Mouse (Mus musculus) embryonic facial prominence, embryonic 10.5 days (tissue): Measurements from ENCODE around the gene Anapc7. TPM values are rescaled to one million over a fixed set of nuclear protein-coding genes. Genes with fewer than 3 reads are reported as not detected.
"Not testable (repeated sequence)": the region's sequence is repeated elsewhere in the genome, so short reads cannot be mapped to it uniquely, and the experiment has no call there.

Source experiments
- DNase-seq: peaks from one replicate; pipeline ENCODE4 v3.0.0-alpha.2; 2017; ENCODE audit warnings: low spot score
- H3K27ac ChIP-seq: fragments of 300-500 bp; sonication (generic); replicated peaks from 2 replicates; pipeline ENCODE4 v1.5.1; 2016; ENCODE audit warnings: mild to moderate bottlenecking
- H3K27me3 ChIP-seq: fragments of 300-500 bp; sonication (generic); replicated peaks from 2 replicates; pipeline ENCODE4 v1.6.1; 2016; ENCODE audit warnings: low read depth, mild to moderate bottlenecking; ENCODE audit not compliant: poor library complexity, severe bottlenecking
- H3K36me3 ChIP-seq: fragments of 300-500 bp; sonication (generic); replicated peaks from 2 replicates; pipeline ENCODE4 v1.6.1; 2016; ENCODE audit warnings: mild to moderate bottlenecking, moderate library complexity
- H3K4me1 ChIP-seq: fragments of 300-500 bp; sonication (generic); 2 replicates; pipeline ENCODE4 v1.6.1; 2016
- H3K4me3 ChIP-seq: fragments of 300-500 bp; sonication (generic); 2 replicates; pipeline ENCODE4 v1.5.1; 2016; ENCODE audit warnings: mild to moderate bottlenecking, moderate library complexity
- H3K9me3 ChIP-seq: fragments of 300-500 bp; sonication (generic); 2 replicates; pipeline ENCODE4 v1.6.1; 2016; ENCODE audit warnings: mild to moderate bottlenecking
- WGBS: fragments of 180-500 bp; shearing (Covaris S2); methylation state at CpG from one replicate; pipeline ENCODE4 v1.1.7; 2016; 5-methylcytosine and 5-hydroxymethylcytosine counted together
- polyA plus RNA-seq: library from polyadenylated mRNA; unstranded; fragments of >200 nt; fragmentation: Nextera tagmentation; extraction: Ambion mirVana; gene quantifications from 2 replicates; pipeline ENCODE4 v1.2.1, GENCODE M21; 2016

Gene Anapc7
- polyA plus RNA-seq, 1 experiment from 2014 or later = 63.2 TPM

DNA sequence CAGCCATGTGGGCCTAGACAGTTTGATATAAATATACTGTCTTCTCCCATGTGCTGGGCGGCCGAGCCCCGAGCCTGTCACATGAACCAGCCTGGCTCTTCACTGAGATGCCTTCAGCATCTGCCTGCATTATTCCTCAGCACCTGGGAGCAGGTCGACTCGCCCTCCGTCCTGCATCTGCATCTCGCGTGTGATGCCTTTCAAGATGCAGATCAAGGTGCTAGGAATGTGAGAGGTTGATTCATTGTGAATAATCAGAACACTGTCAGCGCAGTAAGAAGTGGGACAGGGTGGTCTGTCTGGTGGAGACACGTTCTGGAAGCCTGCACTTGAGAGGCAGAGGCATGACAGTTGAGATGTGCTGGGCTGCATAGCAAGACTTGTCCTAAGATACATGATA lies 23.0 kb downstream of the Anapc7 start:
- Histone ChIP-seq H3K27ac (no peak overlapping the region), H3K4me1 (no peaks in the 10 kb centered on the region), H3K4me3 (no peak overlapping the region), H3K27me3 (no peaks in the 10 kb centered on the region), H3K36me3 (peaks cover 97% of the 10 kb centered on the region), H3K9me3 (no peaks in the 10 kb centered on the region)
- no peak for DNase-seq
- WGBS = 94% methylated on average over 10 of the region's 10 CpGs

DNA sequence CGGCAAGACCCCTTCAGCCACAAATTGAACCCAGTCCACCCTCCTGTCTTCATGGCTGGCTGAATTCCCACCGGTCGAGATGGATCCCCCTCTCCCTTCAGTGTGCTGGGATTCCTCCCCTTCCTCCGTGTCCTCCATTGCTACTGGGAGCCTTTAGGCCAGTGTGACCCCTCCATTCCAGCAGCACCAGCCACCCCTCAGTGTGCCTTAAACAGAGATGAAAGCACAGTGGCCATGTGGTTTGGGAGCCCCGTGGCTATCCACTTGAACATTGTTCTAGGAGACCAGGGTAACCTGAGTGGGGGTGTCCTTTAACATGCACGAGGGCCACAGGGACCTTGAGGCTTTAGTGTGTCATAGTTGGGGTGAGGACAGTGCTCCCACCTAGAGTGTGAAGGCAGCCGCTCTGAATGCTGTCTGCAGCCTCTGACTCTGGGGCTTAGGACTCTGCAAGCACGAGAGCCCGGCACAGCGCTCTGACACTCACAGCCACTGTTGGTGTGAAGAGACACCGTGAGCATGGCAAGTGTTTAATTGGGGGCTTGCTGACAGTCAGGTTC lies 23.6 kb downstream of the Anapc7 start:
- Histone ChIP-seq H3K9me3 (no peaks in the 10 kb centered on the region), H3K27me3 (no peaks in the 10 kb centered on the region), H3K4me3 (no peak overlapping the region), H3K36me3 (peaks cover 95% of the 10 kb centered on the region), H3K4me1 (peaks cover 4% of the 10 kb centered on the region), H3K27ac (no peak overlapping the region)
- DNase-seq = no peak
- WGBS = 89% methylated on average over 11 of the region's 11 CpGs

DNA sequence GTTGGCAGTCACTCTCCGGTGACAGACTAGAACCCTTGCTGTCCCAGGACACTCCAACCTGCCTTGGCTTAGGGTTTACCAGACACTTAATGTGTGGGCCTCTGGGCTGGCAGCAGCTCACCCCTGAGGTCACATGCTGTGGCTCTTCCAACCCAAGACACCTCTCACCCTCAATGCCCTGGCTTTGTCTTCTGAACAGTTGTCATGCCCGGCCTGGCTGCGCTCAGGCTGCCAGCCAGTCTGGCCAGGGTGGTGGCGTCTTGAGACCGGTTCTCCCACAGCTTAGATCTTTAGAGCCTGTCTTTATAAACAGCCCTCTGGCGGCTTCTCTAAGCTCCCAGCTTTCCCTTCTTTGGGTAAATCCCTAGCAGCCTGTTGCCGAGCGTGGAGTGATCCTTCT lies 26.4 kb downstream of the Anapc7 start:
- peaks cover 4% of the 10 kb centered on the region for H3K4me1 ChIP-seq
- H3K4me3 ChIP-seq = no peak overlapping the region
- no peak for DNase-seq
- no peak overlapping the region for H3K27ac ChIP-seq
- WGBS = 89% methylated on average over 8 of the region's 8 CpGs
- peaks cover 87% of the 10 kb centered on the region for H3K36me3 ChIP-seq
- H3K27me3 ChIP-seq = no peaks in the 10 kb centered on the region
- H3K9me3 ChIP-seq = no peaks in the 10 kb centered on the region

- peaks cover 4% of the 10 kb centered on the region for H3K4me1 ChIP-seq
- no peak overlapping the region for H3K27ac ChIP-seq
- no peaks in the 10 kb centered on the region for H3K27me3 ChIP-seq
- DNase-seq = no peak
- peaks cover 87% of the 10 kb centered on the region for H3K36me3 ChIP-seq
- 81% methylated on average over 5 of the region's 5 CpGs for WGBS
- H3K4me3 ChIP-seq = no peak overlapping the region
- no peaks in the 10 kb centered on the region for H3K9me3 ChIP-seq
Observed at GRCm38 (mm10) chr5:122448869-122449268, 27.4 kb downstream of the Anapc7 start.

GRCm38 (mm10) chr5:122449946-122450345 lies 28.5 kb downstream of the Anapc7 start:
- Histone ChIP-seq H3K4me1 (peaks cover 4% of the 10 kb centered on the region), H3K4me3 (no peak overlapping the region), H3K36me3 (peaks cover 87% of the 10 kb centered on the region), H3K9me3 (no peaks in the 10 kb centered on the region), H3K27ac (no peak overlapping the region), H3K27me3 (no peaks in the 10 kb centered on the region)
- WGBS = 62% methylated on average over 7 of the region's 7 CpGs
- DNase-seq = no peak

- Histone ChIP-seq H3K27ac (no peak overlapping the region), H3K27me3 (no peaks in the 10 kb centered on the region), H3K4me1 (peaks cover 4% of the 10 kb centered on the region), H3K36me3 (peaks cover 87% of the 10 kb centered on the region), H3K9me3 (no peaks in the 10 kb centered on the region), H3K4me3 (no peak overlapping the region)
- WGBS = 82% methylated on average over 5 of the region's 5 CpGs
- no peak for DNase-seq
Observed at GRCm38 (mm10) chr5:122450913-122451317, 29.4 kb downstream of the Anapc7 start.

- Histone ChIP-seq H3K27me3 (no peaks in the 10 kb centered on the region), H3K4me1 (peaks cover 4% of the 10 kb centered on the region), H3K9me3 (no peaks in the 10 kb centered on the region), H3K27ac (no peak overlapping the region), H3K4me3 (no peak overlapping the region), H3K36me3 (peaks cover 87% of the 10 kb centered on the region)
- no peak for DNase-seq
- 91% methylated on average over 5 of the region's 5 CpGs for WGBS
Observed at GRCm38 (mm10) chr5:122451324-122451723, 29.8 kb downstream of the Anapc7 start.

DNA sequence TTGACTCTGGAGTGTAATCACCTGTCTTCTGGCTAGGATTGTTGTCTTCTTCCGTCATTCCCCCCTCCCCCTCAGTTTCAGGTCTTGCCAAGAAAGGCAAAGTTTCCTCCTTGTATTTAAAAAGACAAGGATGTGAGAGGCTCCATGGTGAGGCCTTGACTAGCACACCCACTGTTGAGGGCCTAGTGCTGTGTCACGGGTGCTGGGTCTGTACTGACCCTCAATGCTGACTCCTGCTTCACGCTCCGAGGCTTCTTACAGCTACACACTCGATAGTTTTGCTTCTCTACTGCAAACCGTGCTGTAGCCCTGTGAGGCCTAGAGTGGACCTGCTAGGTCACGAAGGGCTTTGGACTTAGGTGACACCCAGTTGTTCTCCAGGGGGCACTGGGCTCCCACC lies 30.7 kb downstream of the Anapc7 start:
- peaks cover 4% of the 10 kb centered on the region for H3K4me1 ChIP-seq
- no peak for DNase-seq
- no peaks in the 10 kb centered on the region for H3K9me3 ChIP-seq
- H3K4me3 ChIP-seq = no peak overlapping the region
- H3K27ac ChIP-seq = no peak overlapping the region
- H3K36me3 ChIP-seq = peaks cover 87% of the 10 kb centered on the region
- no peaks in the 10 kb centered on the region for H3K27me3 ChIP-seq
- WGBS = 85% methylated on average over 7 of the region's 7 CpGs

- Histone ChIP-seq H3K4me3 (no peak overlapping the region), H3K36me3 (peaks cover 88% of the 10 kb centered on the region), H3K27me3 (no peaks in the 10 kb centered on the region), H3K27ac (no peak overlapping the region), H3K4me1 (peaks cover 4% of the 10 kb centered on the region), H3K9me3 (no peaks in the 10 kb centered on the region)
- 83% methylated on average over 6 of the region's 6 CpGs for WGBS
- DNase-seq = no peak
Observed at GRCm38 (mm10) chr5:122453188-122453587, 31.7 kb downstream of the Anapc7 start.

DNA sequence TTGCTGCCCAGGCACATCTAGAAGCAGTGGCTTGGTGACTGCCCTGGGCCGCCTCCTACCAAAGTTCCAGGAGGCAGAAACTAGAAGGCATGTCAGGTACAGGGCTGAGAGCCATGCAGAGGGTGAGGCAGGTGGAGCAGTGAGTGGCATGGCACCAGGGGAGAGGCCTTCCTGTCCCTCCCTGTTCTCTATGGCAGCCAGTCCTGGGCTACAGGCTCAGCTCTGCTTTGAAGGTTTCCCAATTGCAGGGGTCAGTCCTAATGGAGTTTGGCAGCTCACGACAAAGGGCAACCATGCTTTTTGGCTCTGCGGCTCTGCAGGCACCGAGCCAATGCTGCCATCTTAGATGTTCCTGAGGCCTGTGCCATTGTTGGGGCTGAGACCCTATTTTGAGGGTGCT lies 32.9 kb downstream of the Anapc7 start:
- Histone ChIP-seq H3K36me3 (peaks cover 90% of the 10 kb centered on the region), H3K4me1 (peaks cover 4% of the 10 kb centered on the region), H3K4me3 (no peak overlapping the region), H3K27ac (no peak overlapping the region), H3K9me3 (no peaks in the 10 kb centered on the region), H3K27me3 (no peaks in the 10 kb centered on the region)
- no peak for DNase-seq
- whole genome bisulfite sequencing = 89% methylated on average over 4 of the region's 4 CpGs

- DNase-seq = no peak
- WGBS = 93% methylated on average over 3 of the region's 3 CpGs
- H3K36me3 ChIP-seq = peaks cover 90% of the 10 kb centered on the region
- no peak overlapping the region for H3K4me3 ChIP-seq
- no peak overlapping the region for H3K27ac ChIP-seq
- H3K9me3 ChIP-seq = no peaks in the 10 kb centered on the region
- H3K4me1 ChIP-seq = peaks cover 2% of the 10 kb centered on the region
- no peaks in the 10 kb centered on the region for H3K27me3 ChIP-seq
Observed at GRCm38 (mm10) chr5:122454883-122455282, 33.4 kb downstream of the Anapc7 start.

DNA sequence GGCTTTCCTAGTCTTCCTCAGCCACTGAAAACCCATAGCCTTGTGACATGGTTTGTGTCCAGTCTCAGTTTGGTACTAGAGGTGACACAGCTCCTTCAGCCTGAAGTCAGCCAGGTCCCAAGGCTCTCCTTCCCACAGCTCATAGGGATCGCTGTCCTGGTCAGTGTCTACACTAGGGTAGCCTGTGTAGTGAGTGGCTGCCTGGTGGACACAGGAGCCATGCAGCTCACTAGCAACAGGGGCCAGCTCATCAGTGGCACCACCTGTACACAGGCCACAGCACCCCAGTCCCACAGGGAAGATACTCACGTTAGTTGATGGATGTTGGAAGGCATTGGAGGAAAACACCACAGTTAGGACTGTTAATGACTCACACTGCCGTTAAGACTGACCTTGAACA lies 34.1 kb downstream of the Anapc7 start:
- 89% methylated on average over 3 of the region's 3 CpGs for WGBS
- no peak overlapping the region for H3K27ac ChIP-seq

DNA sequence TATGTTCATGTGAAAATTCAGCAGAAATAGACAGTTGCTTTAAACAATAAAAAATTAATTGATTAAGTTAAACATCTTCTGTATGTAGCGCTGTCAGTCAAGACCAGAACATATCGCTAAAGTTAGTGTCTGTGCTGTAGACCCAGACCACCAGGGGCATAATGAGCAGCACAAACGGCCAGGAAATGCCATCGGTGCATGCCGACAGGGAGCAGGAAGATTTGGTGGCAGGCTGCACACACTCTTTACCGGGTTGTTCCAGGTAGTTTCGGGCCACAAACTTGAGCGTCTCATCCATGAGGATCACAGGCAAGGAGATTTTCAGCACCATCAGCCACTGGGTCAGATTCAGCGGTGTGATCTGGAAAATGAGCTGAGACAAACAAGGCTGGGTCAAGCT lies 35.6 kb downstream of the Anapc7 start:
- not testable (repeated sequence) for H3K27ac ChIP-seq, DNase-seq, H3K27me3 ChIP-seq, H3K4me3 ChIP-seq, H3K9me3 ChIP-seq, H3K4me1 ChIP-seq
- peaks cover 100% of the 10 kb centered on the region for H3K36me3 ChIP-seq
- WGBS = 87% methylated on average over 9 of the region's 9 CpGs

More for the DNA sequence above, 34.1 kb downstream of the Anapc7 start:
- Histone ChIP-seq H3K4me3 (no peak overlapping the region), H3K36me3 (peaks cover 96% of the 10 kb centered on the region), H3K4me1 (no peaks in the 10 kb centered on the region), H3K9me3 (no peaks in the 10 kb centered on the region), H3K27me3 (no peaks in the 10 kb centered on the region)
- no peak for DNase-seq

GRCm38 (mm10) chr5:122458066-122458465 lies 36.6 kb downstream of the Anapc7 start:
- Histone ChIP-seq H3K9me3 (no peaks in the 10 kb centered on the region), H3K4me1 (no peaks in the 10 kb centered on the region), H3K27ac (no peak overlapping the region), H3K36me3 (peaks cover 100% of the 10 kb centered on the region), H3K27me3 (no peaks in the 10 kb centered on the region), H3K4me3 (no peak overlapping the region)
- WGBS = 95% methylated on average over 4 of the region's 4 CpGs
- DNase-seq = no peak
